Mouse (Mus musculus): ENCODE results near the gene Tmed1.
"Not testable (repeated sequence)": the region's sequence is repeated elsewhere in the genome, so short reads cannot be mapped to it uniquely, and the experiment has no call there.

DNA sequence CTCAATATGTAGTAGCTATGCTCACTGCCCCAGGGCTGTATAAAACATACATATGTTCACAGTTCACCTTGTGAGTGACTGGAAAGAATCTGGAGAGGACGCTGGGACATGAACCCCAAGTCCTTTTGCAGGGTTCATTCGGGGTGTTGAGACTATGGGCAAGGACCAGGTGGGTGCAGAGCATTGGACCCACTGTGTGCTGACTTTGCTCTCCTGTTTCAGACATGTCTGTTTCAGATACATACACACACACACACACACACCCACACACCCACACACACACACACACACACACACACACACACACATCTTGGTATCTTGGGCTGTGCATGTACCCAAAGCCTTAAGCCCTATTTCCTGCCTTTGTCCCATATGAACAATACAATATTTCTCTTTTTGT lies 31.9 kb upstream of the Tmed1 start:
- not testable (repeated sequence) for TF ChIP-seq CTCF (conservative IDR thresholded peaks at IDR 0.05; ENCODE audit: insufficient read depth, insufficient read length, low read depth, low read length); POLR2A (IDR thresholded peaks at IDR 0.05; ENCODE audit: low read depth, low read length)

Measured in kidney, adult 2 months (tissue).